In the genomic region with DNA sequence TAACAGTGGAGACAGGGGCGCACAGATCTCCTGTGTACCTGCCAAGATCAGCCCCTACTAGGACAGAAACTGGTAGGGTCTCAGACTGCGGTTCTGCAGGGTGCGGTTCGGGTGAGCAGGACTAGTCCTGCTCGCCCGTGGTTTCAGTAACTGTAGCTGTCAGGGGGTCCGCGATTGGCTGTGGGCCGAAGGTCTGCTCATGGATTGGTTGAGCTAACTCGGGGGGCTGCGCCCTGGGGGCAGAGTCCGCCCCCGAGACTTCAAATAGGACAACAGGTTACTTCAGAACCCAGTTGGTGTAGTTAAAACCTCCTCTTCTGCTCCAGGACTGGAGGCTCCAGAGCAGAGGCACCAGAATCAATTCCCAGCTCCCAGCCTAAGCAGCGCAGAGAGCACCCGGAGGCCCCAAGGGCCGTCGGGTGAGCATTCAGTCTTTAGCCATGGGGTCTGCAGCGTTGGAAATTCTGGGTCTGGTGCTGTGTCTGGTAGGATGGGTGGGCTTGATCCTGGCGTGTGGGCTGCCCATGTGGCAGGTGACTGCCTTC, we compare ENCODE assay signal across 8 mouse cellular contexts. TPM values are rescaled to one million over a fixed set of nuclear protein-coding genes. Genes with fewer than 3 reads are reported as not detected.
DNase-seq lines count a peak whose midpoint lies in the region; ATAC-seq and TF ChIP-seq lines count a peak whose summit lies in the region.

A gene (plus strand): TSS at position 292 of the 545 bp plus-strand sequence.

- ATAC-seq in forebrain, embryonic 13.5 days = peak; percentile 63; the same call in 1 of the 2 replicates

- no peak for DNase-seq in testis, postnatal 10 days (ENCODE audit: low spot score)
- DNase-seq in heart, postnatal 4 days = peak; percentile 70
- peak in 1 of 2 experiments; percentile 90 for DNase-seq in left cerebral cortex, postnatal 10 days (ENCODE audit: extremely low spot score in 1 of 2, low spot score in 2 of 2)
- DNase-seq in lung, postnatal 4 days = peak; percentile 81 to 92
- no peak for DNase-seq in urinary bladder, postnatal 4 days (ENCODE audit: low spot score in 2 of 2)
- no peak for DNase-seq in frontal cortex, postnatal 14 days (ENCODE audit: low spot score in 2 of 2)

- TF ChIP-seq POLR2A in testis, adult 2 months (IDR thresholded peaks at IDR 0.05; ENCODE audit: control insufficient read depth, low read depth, low read length) = no peak

- peak within 1 kb of the TSS; percentile 64 for H3K4me2 ChIP-seq in forebrain, embryonic 13.5 days

- peak within 1 kb of the TSS; percentile 57; the same call in 1 of the 2 replicates for H3K9ac ChIP-seq in forebrain, embryonic 13.5 days

- intact Hi-C loops in left cerebral cortex, postnatal 10 days (cut with DNase I) = no loop called here

- H3K9me3 ChIP-seq in forebrain, embryonic 13.5 days (replicated peaks) = no peaks in the 10 kb centered on the region

- WGBS in forebrain, embryonic 13.5 days = 4% methylated on average over 19 of the region's 19 CpGs

- peaks cover 20% of the 10 kb centered on the region for H3K4me1 ChIP-seq in testis, adult 2 months (ENCODE audit: control insufficient read depth, insufficient read depth, low read length)
- peaks cover 10% of the 10 kb centered on the region for H3K4me1 ChIP-seq in forebrain, embryonic 13.5 days

- H3K36me3 ChIP-seq in testis, adult 2 months (ENCODE audit: control insufficient read depth, insufficient read depth, low read length) = no peaks in the 10 kb centered on the region
- peaks cover 19% of the 10 kb centered on the region for H3K36me3 ChIP-seq in forebrain, embryonic 13.5 days (ENCODE audit: poor library complexity, severe bottlenecking)

- TF ChIP-seq CTCF in testis, adult 2 months (IDR thresholded peaks at IDR 0.05; ENCODE audit: control insufficient read depth, insufficient read depth, insufficient replicate concordance, low read depth, low read length) = no peak

- H3K4me3 ChIP-seq in testis, adult 2 months (ENCODE audit: control insufficient read depth, low read depth, low read length) = peak within 1 kb of the TSS; percentile 49
- H3K4me3 ChIP-seq in forebrain, embryonic 13.5 days = peak within 1 kb of the TSS; percentile 39

- H3K27me3 ChIP-seq in testis, adult 2 months (ENCODE audit: control insufficient read depth, insufficient read depth, low read length) = no peaks in the 10 kb centered on the region
- peaks cover 55% of the 10 kb centered on the region for H3K27me3 ChIP-seq in forebrain, embryonic 13.5 days

- H3K27ac ChIP-seq in testis, adult 2 months (ENCODE audit: control insufficient read depth, insufficient read depth, low read depth, low read length) = no peak within 1 kb of the TSS
- H3K27ac ChIP-seq in forebrain, embryonic 13.5 days = no peak within 1 kb of the TSS

RNA-seq across cellular contexts. Expression of the gene that starts here (rescaled TPM):
- 9.2 and 9.3 TPM in 2 replicates for polyA plus RNA-seq in testis, adult 2 months (2012; rRNA removed)
- 44.6 and 53.2 TPM in 2 replicates for polyA plus RNA-seq in forebrain, embryonic 13.5 days (2015; fragmentation: Nextera tagmentation; extraction: Ambion mirVana)
- total RNA-seq in heart, postnatal 4 days (2021) = 10 to 100 TPM; 85.2 to 89.4 TPM
- total RNA-seq in left cerebral cortex, postnatal 10 days (2021) = 10 to 100 TPM; 78.6 to 85.0 TPM

Comparison
In these comparisons a context has a peak if more than half of its experiments do, and no peak if none do; other contexts are left out.
1. DNase-seq: peak in heart, postnatal 4 days (single experiment) and lung, postnatal 4 days (2 of 2); none in testis, postnatal 10 days (single experiment), urinary bladder, postnatal 4 days (0 of 2) and frontal cortex, postnatal 14 days (0 of 2).